Mouse (Mus musculus) G1E (cell line): ENCODE results near the gene Ndufa11.

Experiments
- CTCF ChIP-seq: IDR thresholded peaks from 2 replicates; pipeline ENCODE4 v1.5.1; 2012; ENCODE audit warnings: low read depth, low read length, inconsistent platforms, mixed read lengths
- GATA1 ChIP-seq: IDR thresholded peaks from 2 replicates; pipeline ENCODE4 v1.6.1; 2012; ENCODE audit warnings: borderline replicate concordance, low read length, inconsistent platforms, mixed read lengths
- GATA2 ChIP-seq: IDR thresholded peaks from 2 replicates; pipeline ENCODE4 v1.6.1; 2012; ENCODE audit warnings: low read depth, low read length, inconsistent platforms, borderline replicate concordance
- POLR2AphosphoS5 ChIP-seq: IDR thresholded peaks from 2 replicates; pipeline ENCODE4 v1.6.1; 2012; ENCODE audit warnings: low read depth, low read length, inconsistent platforms; ENCODE audit not compliant: insufficient replicate concordance
- TAL1 ChIP-seq: conservative IDR thresholded peaks from 2 replicates; pipeline ENCODE4 v1.6.1; 2012; ENCODE audit warnings: low read depth, low read length, inconsistent platforms, mixed read lengths

DNA sequence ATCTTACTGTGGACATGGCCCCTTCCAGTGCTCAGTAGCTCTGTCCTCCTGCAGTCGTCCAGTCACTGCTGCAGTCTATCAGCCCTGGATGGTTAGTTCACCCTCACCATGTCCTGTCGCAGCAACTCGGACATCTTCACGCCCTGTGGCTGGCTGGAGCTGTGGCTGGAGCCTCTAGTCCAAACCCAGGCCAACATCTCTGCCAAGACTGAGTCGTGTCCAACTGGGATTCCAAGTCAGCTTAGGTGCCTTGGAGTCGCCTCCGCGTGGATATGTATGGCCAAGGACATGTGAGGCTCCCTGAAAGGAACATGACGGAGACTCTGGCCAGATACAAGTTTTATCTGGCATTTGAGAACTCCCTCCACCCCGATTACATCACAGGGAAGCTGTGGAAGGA, 20.7 kb downstream of the Ndufa11 start:
- TF ChIP-seq CTCF = no peak
- TF ChIP-seq GATA1 = no peak
- no peak for TF ChIP-seq POLR2AphosphoS5
- TF ChIP-seq TAL1 = no peak
- no peak for TF ChIP-seq GATA2
